Comparison of ENCODE assay signal across 8 mouse cellular contexts in the genomic region with DNA sequence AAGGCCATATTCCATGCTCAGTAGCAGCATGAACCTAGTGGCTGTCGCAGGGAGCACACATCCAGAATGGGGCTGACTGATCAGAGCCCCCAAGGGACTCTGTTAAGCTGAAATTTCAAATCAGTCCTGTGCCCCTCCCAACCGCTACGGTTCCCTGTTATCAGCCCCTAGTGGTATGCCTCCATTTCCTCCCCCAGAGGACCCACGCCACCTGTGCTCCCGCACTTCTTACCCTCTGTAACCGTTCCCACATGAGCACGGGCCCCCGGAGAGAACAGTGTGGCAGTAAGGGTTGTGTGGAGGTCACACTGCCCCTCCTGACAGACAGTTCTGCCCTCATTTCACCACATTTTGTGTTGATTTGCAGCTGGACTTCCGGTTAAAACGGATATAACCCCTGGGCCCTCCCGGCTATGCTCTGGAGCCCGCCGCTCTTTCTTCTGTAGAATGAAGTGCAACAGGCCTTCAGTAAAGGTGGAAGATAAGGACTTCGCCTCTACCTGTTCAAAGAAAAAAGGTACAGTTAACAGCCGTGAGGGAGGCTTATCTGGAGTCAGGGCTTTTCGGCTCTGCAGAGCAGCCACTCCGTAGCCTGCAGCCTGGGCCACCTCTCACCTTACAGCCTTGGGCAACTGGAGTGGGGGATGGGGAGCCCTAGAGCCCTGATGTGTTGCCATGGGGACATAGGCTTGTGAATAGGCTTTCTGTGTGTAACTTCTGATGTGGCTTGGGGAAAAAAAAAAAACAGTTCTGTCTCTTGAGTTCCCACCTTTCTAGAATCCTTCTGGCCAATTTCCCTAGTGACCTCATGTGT.
A peak's percentile ranks its signal among the peaks of the same experiment; 100 is the strongest.
DNase-seq lines count a peak whose midpoint lies in the region; ATAC-seq and TF ChIP-seq lines count a peak whose summit lies in the region.

No protein-coding gene starts in this region.

- DNase-seq in gastrocnemius, adult 2 months = peak; percentile 45
- no peak for DNase-seq in gastrocnemius, postnatal 36 days
- DNase-seq in R1 (ENCODE audit: low read depth, low spot score) = peak; percentile 93
- DNase-seq in midbrain, embryonic 14.5 days = peak; percentile 65
- DNase-seq in right cerebral cortex, adult 18-20 months = no peak
- DNase-seq in ovary, postnatal 10 days (ENCODE audit: low spot score) = no peak
- DNase-seq in kidney, adult 11 months = no peak

- H3K4me2 ChIP-seq in hindbrain, embryonic 12.5 days (replicated peaks) = peak overlapping the region; percentile 30
- H3K4me2 ChIP-seq in midbrain, embryonic 14.5 days (ENCODE audit: low read length) = no peak overlapping the region

- H3K36me3 ChIP-seq in hindbrain, embryonic 12.5 days = peaks cover 7% of the 10 kb centered on the region; the same call in 1 of the 2 replicates
- H3K36me3 ChIP-seq in midbrain, embryonic 14.5 days (ENCODE audit: control insufficient read depth, insufficient read depth, low read length) = peaks cover 5% of the 10 kb centered on the region; the same call in 1 of the 2 replicates

- no peaks in the 10 kb centered on the region for H3K9me3 ChIP-seq in hindbrain, embryonic 12.5 days (replicated peaks)
- H3K9me3 ChIP-seq in midbrain, embryonic 14.5 days (ENCODE audit: control insufficient read depth, low read length) = no peaks in the 10 kb centered on the region

- no peaks in the 10 kb centered on the region for H3K27me3 ChIP-seq in hindbrain, embryonic 12.5 days
- H3K27me3 ChIP-seq in midbrain, embryonic 14.5 days (ENCODE audit: control insufficient read depth, insufficient read depth, low read length) = no peaks in the 10 kb centered on the region

- TF ChIP-seq CTCF in gastrocnemius, adult 2 months (IDR thresholded peaks at IDR 0.05) = no peak

- intact Hi-C loops in gastrocnemius, adult 2 months (cut with DNase I) = no loop called here
- intact Hi-C loops in gastrocnemius, postnatal 36 days (cut with DNase I) = no loop called here

- H3K9ac ChIP-seq in hindbrain, embryonic 12.5 days = no peak overlapping the region
- H3K9ac ChIP-seq in midbrain, embryonic 14.5 days (replicated peaks; ENCODE audit: low read length) = no peak overlapping the region

- H3K4me1 ChIP-seq in hindbrain, embryonic 12.5 days = peaks cover 17% of the 10 kb centered on the region
- peaks cover 9% of the 10 kb centered on the region; the same call in 1 of the 2 replicates for H3K4me1 ChIP-seq in midbrain, embryonic 14.5 days (ENCODE audit: control insufficient read depth, insufficient read depth, low read length)

- ATAC-seq in hindbrain, embryonic 12.5 days (ENCODE audit: low FRiP score) = peak; percentile 40; the same call in 1 of the 2 replicates
- no peak for ATAC-seq in midbrain, embryonic 14.5 days (ENCODE audit: low FRiP score, low TSS enrichment)

- 35% methylated on average over 17 of the region's 17 CpGs for WGBS in hindbrain, embryonic 12.5 days
- 43% methylated on average over 17 of the region's 17 CpGs for WGBS in midbrain, embryonic 14.5 days

- no peak overlapping the region for H3K4me3 ChIP-seq in gastrocnemius, adult 2 months
- H3K4me3 ChIP-seq in hindbrain, embryonic 12.5 days = no peak overlapping the region
- H3K4me3 ChIP-seq in midbrain, embryonic 14.5 days (replicated peaks; ENCODE audit: low read depth, low read length) = no peak overlapping the region

- no peak overlapping the region for H3K27ac ChIP-seq in gastrocnemius, adult 2 months
- peak overlapping the region; percentile 52; the same call in 1 of the 2 replicates for H3K27ac ChIP-seq in hindbrain, embryonic 12.5 days
- no peak overlapping the region for H3K27ac ChIP-seq in midbrain, embryonic 14.5 days (replicated peaks; ENCODE audit: low read depth, low read length)

Comparison
In these comparisons a context has a peak if more than half of its experiments do, and no peak if none do; other contexts are left out.
1. DNase-seq: peak in gastrocnemius, adult 2 months (single experiment), R1 (single experiment) and midbrain, embryonic 14.5 days (single experiment); none in gastrocnemius, postnatal 36 days (0 of 2), right cerebral cortex, adult 18-20 months (single experiment), ovary, postnatal 10 days (single experiment) and kidney, adult 11 months (single experiment).